Mouse (Mus musculus): ENCODE data around the gene Epb41l1. TPM values are rescaled to one million over a fixed set of nuclear protein-coding genes. Genes with fewer than 3 reads are reported as not detected.

Epb41l1 gene
- total and polyA plus RNA-seq, 3 experiments, result 7.3 to 8.2 (median 7.6) TPM

DNA sequence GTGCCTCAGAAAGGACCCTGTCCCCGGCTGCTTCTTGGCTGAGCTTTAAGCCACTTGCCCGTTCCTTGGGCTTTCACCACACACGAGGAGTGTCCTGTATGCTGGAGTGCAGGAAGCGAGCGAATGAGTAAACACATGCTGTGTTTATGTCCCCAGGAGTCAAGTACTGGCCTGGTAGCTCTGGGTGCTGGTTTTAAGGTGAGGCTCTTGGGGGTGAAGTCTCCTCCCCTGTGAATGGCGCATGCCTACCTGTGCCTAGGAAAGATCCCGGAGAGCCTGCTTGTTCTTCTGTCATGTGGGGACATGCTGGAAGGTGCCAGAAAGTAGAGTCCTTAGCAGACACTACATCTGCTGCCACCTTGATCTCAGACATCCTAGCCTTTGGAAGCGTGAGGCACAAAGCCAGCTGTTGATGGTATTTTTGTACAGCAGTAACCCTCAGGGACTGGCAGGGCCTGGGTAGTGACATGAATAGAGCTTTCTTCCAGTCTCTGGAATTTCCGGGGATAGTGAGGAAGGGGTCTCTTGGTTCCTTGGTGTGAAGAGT, 25.9 kb downstream of the Epb41l1 start:
- 67% methylated on average over 9 of the region's 9 CpGs for WGBS
- intact Hi-C loops (cut with DNase I), result no loop called here
- H3K27ac ChIP-seq, result no peak overlapping the region
- no peak overlapping the region for H3K9ac ChIP-seq (ENCODE audit: low read depth, low read length)
- no peak for DNase-seq
- H3K4me1 ChIP-seq (ENCODE audit: control insufficient read depth, insufficient read depth, low read length), result no peaks in the 10 kb centered on the region
- H3K36me3 ChIP-seq (ENCODE audit: control insufficient read depth, insufficient read depth, low read length), result no peaks in the 10 kb centered on the region
- H3K4me3 ChIP-seq, result no peak overlapping the region
- no peaks in the 10 kb centered on the region for H3K27me3 ChIP-seq (ENCODE audit: control insufficient read depth, insufficient read depth, low read length)
- no peaks in the 10 kb centered on the region for H3K79me2 ChIP-seq (replicated peaks; ENCODE audit: control insufficient read depth, insufficient read depth, low read length)
- TF ChIP-seq CTCF (IDR thresholded peaks at IDR 0.05) (no peak), POLR2A (IDR thresholded peaks at IDR 0.05; ENCODE audit: insufficient read depth, low read depth, low read length) (no peak), EP300 (IDR thresholded peaks at IDR 0.05; ENCODE audit: insufficient read depth, low read depth, low read length) (no peak)

DNA sequence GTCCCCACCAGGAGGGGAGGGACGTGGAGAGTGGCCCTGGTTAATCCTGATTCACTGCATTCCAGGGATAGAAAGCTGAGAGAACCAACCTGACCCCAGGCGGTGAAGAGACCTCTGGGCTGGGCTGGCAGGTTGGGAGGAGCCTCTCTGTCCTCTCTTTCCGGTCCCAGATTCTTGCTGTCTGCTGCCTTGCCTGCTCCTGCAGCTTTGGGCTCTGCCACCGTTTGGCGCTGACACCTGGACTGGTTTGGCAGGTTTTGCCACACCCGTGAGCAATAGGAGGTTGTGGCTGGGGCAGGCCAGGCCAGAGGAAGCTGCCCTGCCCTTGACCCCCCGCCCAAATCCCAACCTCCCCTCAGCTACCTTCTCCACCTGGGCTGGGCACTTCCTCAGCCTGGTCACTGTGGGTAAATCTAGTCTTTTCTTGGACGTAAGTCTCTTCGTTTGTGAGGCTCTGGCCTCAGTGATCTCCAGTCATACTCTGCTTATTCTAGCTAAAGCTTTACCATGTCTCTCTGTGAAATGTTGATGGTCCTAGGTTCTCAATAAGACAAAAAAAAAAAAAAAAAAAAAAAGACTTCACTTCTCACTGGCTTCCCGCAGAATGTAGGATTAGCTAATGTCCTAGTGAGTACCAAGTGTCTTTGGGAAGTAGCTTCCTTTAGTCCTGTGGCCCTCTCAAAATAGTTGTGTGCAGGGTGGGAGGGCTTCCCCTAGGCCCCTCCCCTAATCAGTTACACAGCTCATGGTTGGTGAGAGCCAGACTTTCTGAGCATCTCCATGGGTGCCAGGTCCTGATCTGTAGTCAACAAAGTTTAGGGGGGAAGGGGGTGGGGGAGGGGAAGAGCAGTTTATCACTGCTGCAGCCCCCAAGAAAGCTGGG, 26.9 kb downstream of the Epb41l1 start:
- Histone ChIP-seq H3K36me3 (ENCODE audit: control insufficient read depth, insufficient read depth, low read length) (no peaks in the 10 kb centered on the region), H3K4me3 (no peak overlapping the region), H3K4me1 (ENCODE audit: control insufficient read depth, insufficient read depth, low read length) (no peaks in the 10 kb centered on the region), H3K79me2 (replicated peaks; ENCODE audit: control insufficient read depth, insufficient read depth, low read length) (no peaks in the 10 kb centered on the region), H3K27me3 (ENCODE audit: control insufficient read depth, insufficient read depth, low read length) (no peaks in the 10 kb centered on the region), H3K9ac (ENCODE audit: low read depth, low read length) (no peak overlapping the region), H3K27ac (no peak overlapping the region)
- no peak for DNase-seq
- 44% methylated on average over 10 of the region's 10 CpGs for WGBS
- intact Hi-C loops (cut with DNase I), result no loop called here
- TF ChIP-seq POLR2A (IDR thresholded peaks at IDR 0.05; ENCODE audit: insufficient read depth, low read depth, low read length) (no peak), EP300 (IDR thresholded peaks at IDR 0.05; ENCODE audit: insufficient read depth, low read depth, low read length) (no peak), CTCF (IDR thresholded peaks at IDR 0.05) (no peak)

DNA sequence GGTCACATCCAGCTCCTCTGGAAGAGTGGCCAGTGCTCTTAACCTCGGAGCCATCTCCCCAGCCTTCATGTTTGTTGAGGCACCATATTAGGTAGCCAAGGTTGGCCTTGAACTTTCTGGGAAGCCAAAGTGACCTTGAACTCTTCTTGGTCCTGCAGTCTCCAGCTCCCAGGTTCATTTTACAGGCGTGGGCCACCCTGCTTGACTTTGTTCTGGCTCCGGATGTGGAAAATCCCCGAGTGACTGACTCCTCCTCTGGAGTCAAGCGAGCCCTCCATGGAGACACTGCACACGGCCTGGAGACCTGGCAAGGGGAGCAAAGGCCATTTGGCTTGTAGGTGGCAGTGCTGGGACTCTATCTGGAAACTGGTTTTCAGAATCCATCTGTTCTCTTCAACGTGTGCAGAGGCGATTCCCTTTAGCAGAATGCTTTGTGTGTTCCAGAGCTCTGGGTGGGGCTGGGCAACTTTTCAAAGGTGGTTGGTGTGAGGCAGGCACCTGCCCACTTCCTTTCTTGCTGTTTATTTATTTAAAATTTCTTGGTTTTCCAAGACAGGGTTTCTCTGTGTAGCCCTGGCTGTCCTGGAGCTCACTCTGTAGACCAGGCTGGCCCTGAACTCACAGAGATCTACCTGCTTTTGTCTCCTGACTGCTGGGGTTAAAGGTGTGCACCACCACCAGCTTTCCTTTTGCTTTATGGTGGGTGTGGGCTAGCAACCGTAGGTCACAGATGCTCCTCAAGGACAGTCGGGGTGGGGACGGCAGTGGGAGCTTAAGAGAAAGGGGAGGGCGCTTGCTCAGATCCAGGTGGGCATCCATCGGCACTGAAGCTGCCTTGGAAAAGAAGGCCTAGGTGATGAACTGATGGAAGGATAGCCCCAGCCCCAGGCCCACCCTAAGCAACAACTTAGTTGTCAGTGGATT, 30.8 kb downstream of the Epb41l1 start:
- intact Hi-C loops (cut with DNase I), result no loop called here
- no peak for DNase-seq
- Histone ChIP-seq H3K36me3 (ENCODE audit: control insufficient read depth, insufficient read depth, low read length) (no peaks in the 10 kb centered on the region), H3K79me2 (replicated peaks; ENCODE audit: control insufficient read depth, insufficient read depth, low read length) (no peaks in the 10 kb centered on the region), H3K27ac (no peak overlapping the region), H3K4me3 (no peak overlapping the region), H3K9ac (ENCODE audit: low read depth, low read length) (no peak overlapping the region), H3K27me3 (ENCODE audit: control insufficient read depth, insufficient read depth, low read length) (no peaks in the 10 kb centered on the region), H3K4me1 (ENCODE audit: control insufficient read depth, insufficient read depth, low read length) (no peaks in the 10 kb centered on the region)
- TF ChIP-seq CTCF (IDR thresholded peaks at IDR 0.05), result no peak
- TF ChIP-seq EP300 (IDR thresholded peaks at IDR 0.05; ENCODE audit: insufficient read depth, low read depth, low read length), result no peak
- no peak for TF ChIP-seq POLR2A (IDR thresholded peaks at IDR 0.05; ENCODE audit: insufficient read depth, low read depth, low read length)
- WGBS, result 80% methylated on average over 13 of the region's 13 CpGs

DNA sequence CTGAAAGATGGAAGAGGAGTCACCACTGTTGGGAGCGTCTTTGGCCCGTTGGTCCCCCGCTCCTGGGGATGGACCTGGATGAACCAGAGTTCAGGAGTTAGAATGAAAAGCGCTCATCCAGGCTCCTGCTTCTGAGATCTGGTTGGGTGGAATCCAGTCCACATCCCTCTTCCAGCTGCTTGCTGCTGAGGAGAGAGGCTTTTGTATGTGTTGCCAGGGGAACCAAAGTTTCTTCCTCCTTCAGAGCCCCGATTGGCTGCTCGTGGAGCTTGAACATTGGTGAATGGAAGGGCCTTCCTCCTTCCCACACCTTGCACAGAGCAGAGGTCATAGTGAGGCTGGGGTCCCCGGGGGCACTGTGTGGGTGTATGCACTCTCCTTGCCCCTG, 31.4 kb downstream of the Epb41l1 start:
- Histone ChIP-seq H3K27me3 (ENCODE audit: control insufficient read depth, insufficient read depth, low read length) (no peaks in the 10 kb centered on the region), H3K36me3 (ENCODE audit: control insufficient read depth, insufficient read depth, low read length) (no peaks in the 10 kb centered on the region), H3K27ac (no peak overlapping the region), H3K79me2 (replicated peaks; ENCODE audit: control insufficient read depth, insufficient read depth, low read length) (no peaks in the 10 kb centered on the region), H3K9ac (ENCODE audit: low read depth, low read length) (no peak overlapping the region), H3K4me3 (no peak overlapping the region), H3K4me1 (ENCODE audit: control insufficient read depth, insufficient read depth, low read length) (no peaks in the 10 kb centered on the region)
- no peak for DNase-seq
- intact Hi-C loops (cut with DNase I), result no loop called here
- WGBS, result 76% methylated on average over 7 of the region's 7 CpGs
- no peak for TF ChIP-seq POLR2A (IDR thresholded peaks at IDR 0.05; ENCODE audit: insufficient read depth, low read depth, low read length)
- no peak for TF ChIP-seq CTCF (IDR thresholded peaks at IDR 0.05)
- TF ChIP-seq EP300 (IDR thresholded peaks at IDR 0.05; ENCODE audit: insufficient read depth, low read depth, low read length), result no peak

DNA sequence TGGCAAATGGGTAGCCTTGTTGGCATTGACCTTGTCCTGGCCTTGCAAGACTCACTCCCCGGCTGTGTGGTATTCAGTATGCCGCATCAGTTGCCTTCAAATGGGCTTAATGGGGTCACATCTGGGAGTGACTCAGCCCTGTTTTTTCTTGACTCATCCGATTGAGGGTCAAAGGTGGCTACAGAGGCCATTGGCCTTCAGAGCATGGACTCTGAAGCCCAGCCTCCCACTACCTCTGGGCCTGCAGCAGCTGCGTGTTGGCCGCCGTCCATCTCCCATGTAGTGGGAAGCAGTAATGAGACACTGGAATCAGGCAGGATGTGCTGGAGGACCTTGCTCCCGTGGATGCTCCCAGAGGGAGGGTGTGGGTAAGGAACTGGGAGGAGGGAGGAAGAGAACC, 33.1 kb downstream of the Epb41l1 start:
- WGBS, result 45% methylated on average over 7 of the region's 7 CpGs
- DNase-seq, result peak; percentile 65 to 66
- TF ChIP-seq POLR2A (IDR thresholded peaks at IDR 0.05; ENCODE audit: insufficient read depth, low read depth, low read length) (no peak), EP300 (IDR thresholded peaks at IDR 0.05; ENCODE audit: insufficient read depth, low read depth, low read length) (no peak)
- intact Hi-C loops (cut with DNase I), result no loop called here
- Histone ChIP-seq H3K4me1 (ENCODE audit: control insufficient read depth, insufficient read depth, low read length) (no peaks in the 10 kb centered on the region), H3K27me3 (ENCODE audit: control insufficient read depth, insufficient read depth, low read length) (no peaks in the 10 kb centered on the region), H3K79me2 (replicated peaks; ENCODE audit: control insufficient read depth, insufficient read depth, low read length) (no peaks in the 10 kb centered on the region), H3K36me3 (ENCODE audit: control insufficient read depth, insufficient read depth, low read length) (no peaks in the 10 kb centered on the region), H3K27ac (no peak overlapping the region), H3K9ac (ENCODE audit: low read depth, low read length) (no peak overlapping the region), H3K4me3 (no peak overlapping the region)

All from heart, adult 2 months (tissue).